Mouse (Mus musculus) heart, adult 2 months (tissue): ENCODE measurements around the gene Ralbp1. TPM values are rescaled to one million over a fixed set of nuclear protein-coding genes. Genes with fewer than 3 reads are reported as not detected.
A peak's percentile ranks its signal among the peaks of the same experiment; 100 is the strongest.

Experiments used
- DNase-seq, 2 experiments: peaks; one replicate each; pipeline ENCODE4 v3.0.0; 2021
- H3K27ac ChIP-seq: fragments of 200-600 bp; 2 replicates; pipeline ENCODE4 v1.8.1; 2022
- H3K27me3 ChIP-seq: fragments of 200-500 bp; 2 replicates; pipeline ENCODE4 v1.6.1; 2012; ENCODE audit warnings: mild to moderate bottlenecking, low read length, inconsistent platforms, mixed read lengths; ENCODE audit not compliant: control insufficient read depth, insufficient read depth
- H3K36me3 ChIP-seq: fragments of 200-500 bp; 2 replicates; pipeline ENCODE4 v1.6.1; 2012; ENCODE audit warnings: low read length, inconsistent platforms; ENCODE audit not compliant: control insufficient read depth, insufficient read depth
- H3K4me1 ChIP-seq: fragments of 200-500 bp; 2 replicates; pipeline ENCODE4 v1.6.1; 2011; ENCODE audit warnings: low read length; ENCODE audit not compliant: control insufficient read depth, insufficient read depth
- H3K4me3 ChIP-seq: fragments of 200-600 bp; 2 replicates; pipeline ENCODE4 v1.8.1; 2022
- H3K79me2 ChIP-seq: fragments of 200-500 bp; replicated peaks from 2 replicates; pipeline ENCODE4 v1.6.1; 2012; ENCODE audit warnings: mild to moderate bottlenecking, inconsistent platforms, low read length, moderate library complexity, mixed read lengths; ENCODE audit not compliant: control insufficient read depth, insufficient read depth
- H3K9ac ChIP-seq: fragments of 200-500 bp; 2 replicates; pipeline ENCODE4 v1.6.1; 2012; ENCODE audit warnings: low read depth, mild to moderate bottlenecking, control low read depth, inconsistent platforms, low read length, mixed read lengths
- CTCF ChIP-seq: fragments of 200-600 bp; IDR thresholded peaks from 2 replicates; pipeline ENCODE4 v1.8.1; 2022; ENCODE audit warnings: antibody characterized with exemption, mild to moderate bottlenecking, moderate library complexity
- EP300 ChIP-seq: fragments of 200-500 bp; IDR thresholded peaks from 2 replicates; pipeline ENCODE4 v1.6.1; 2011; ENCODE audit warnings: low read depth, low read length, control low read depth; ENCODE audit not compliant: insufficient read depth
- POLR2A ChIP-seq: fragments of 200-500 bp; IDR thresholded peaks from 2 replicates; pipeline ENCODE4 v1.6.1; 2011; ENCODE audit warnings: mild to moderate bottlenecking, low read depth, low read length, control low read depth; ENCODE audit not compliant: insufficient read depth
- WGBS: fragments of 180-500 bp; shearing (Covaris S2); methylation state at CpG from one replicate; pipeline ENCODE4 v1.1.7; 2018; 5-methylcytosine and 5-hydroxymethylcytosine counted together
- intact Hi-C: fragments of 180-260 bp; cut with DNase I; formaldehyde crosslinking; loops from one replicate; pipeline ENCODE4 v1.15.1; 2025
- polyA plus RNA-seq: library from polyadenylated mRNA; depleted of rRNA; stranded (reverse); fragments of >200 nt; gene quantifications from 2 replicates; pipeline ENCODE4 v1.2.3, GENCODE M21; 2012
- total RNA-seq, 2 experiments: library from RNA; stranded (reverse); gene quantifications; 2 replicates each; pipeline ENCODE4 v1.2.3; 2021

The Ralbp1 gene
- total and polyA plus RNA-seq, 3 experiments, result 16.5 to 39.1 (median 36.0) TPM

DNA sequence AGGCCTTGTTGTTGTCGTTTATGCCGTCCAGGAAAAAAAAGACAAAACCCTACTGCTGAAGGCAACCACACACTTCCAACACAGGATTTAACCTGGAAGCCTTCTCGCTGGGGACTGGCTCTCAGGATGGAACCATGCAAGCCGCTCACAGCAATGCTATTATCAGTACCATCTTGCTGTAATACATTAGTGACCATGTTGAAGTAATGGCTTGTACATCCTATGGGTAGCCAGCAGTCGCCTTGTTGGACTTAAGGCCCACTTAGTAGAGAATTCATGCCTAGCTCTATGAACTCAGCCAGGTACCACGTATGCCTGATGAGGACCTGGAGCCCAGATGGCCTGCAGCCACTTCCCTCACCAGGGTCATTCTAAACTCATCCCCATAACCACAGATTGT is 40.2 kb downstream of the Ralbp1 start:
- Histone ChIP-seq H3K79me2 (no peaks in the 10 kb centered on the region), H3K4me3 (no peak overlapping the region), H3K36me3 (no peaks in the 10 kb centered on the region), H3K27ac (no peak overlapping the region), H3K9ac (no peak overlapping the region), H3K27me3 (no peaks in the 10 kb centered on the region), H3K4me1 (no peaks in the 10 kb centered on the region)
- TF ChIP-seq CTCF (no peak), EP300 (no peak), POLR2A (no peak)
- intact Hi-C loops, result no loop called here
- no peak for DNase-seq
- 89% methylated on average over 6 of the region's 6 CpGs for WGBS

- intact Hi-C loops, result loop anchor here (5.0 kb wide), 1 partner anchor 136 kb away; no protein-coding TSS in a partner anchor
These were observed 42.8 kb downstream of the Ralbp1 start for GRCm38 (mm10) chr17:65842669-65843381.

GRCm38 (mm10) chr17:65839541-65840256 is 45.9 kb downstream of the Ralbp1 start:
- Histone ChIP-seq H3K36me3 (no peaks in the 10 kb centered on the region), H3K4me3 (no peak overlapping the region), H3K4me1 (no peaks in the 10 kb centered on the region), H3K9ac (no peak overlapping the region), H3K27me3 (no peaks in the 10 kb centered on the region), H3K79me2 (no peaks in the 10 kb centered on the region), H3K27ac (no peak overlapping the region)
- no peak for DNase-seq
- intact Hi-C loops, result loop anchor here (5.0 kb wide), 1 partner anchor 132 kb away; no protein-coding TSS in a partner anchor
- whole genome bisulfite sequencing, result 77% methylated on average over 7 of the region's 7 CpGs
- TF ChIP-seq POLR2A (no peak), EP300 (no peak), CTCF (no peak)

More at GRCm38 (mm10) chr17:65842669-65843381, 42.8 kb downstream of the Ralbp1 start:
- Histone ChIP-seq H3K27ac (no peak overlapping the region), H3K4me1 (no peaks in the 10 kb centered on the region), H3K27me3 (no peaks in the 10 kb centered on the region), H3K79me2 (no peaks in the 10 kb centered on the region), H3K36me3 (no peaks in the 10 kb centered on the region), H3K4me3 (no peak overlapping the region), H3K9ac (no peak overlapping the region)
- DNase-seq, result no peak
- WGBS, result 79% methylated on average over 10 of the region's 10 CpGs
- TF ChIP-seq CTCF (no peak), POLR2A (no peak), EP300 (no peak)

GRCm38 (mm10) chr17:65836746-65837145 is 48.9 kb downstream of the Ralbp1 start:
- Histone ChIP-seq H3K36me3 (no peaks in the 10 kb centered on the region; the same call in 1 of the 2 replicates), H3K79me2 (no peaks in the 10 kb centered on the region), H3K9ac (no peak overlapping the region), H3K4me1 (no peaks in the 10 kb centered on the region), H3K27me3 (no peaks in the 10 kb centered on the region), H3K4me3 (no peak overlapping the region), H3K27ac (no peak overlapping the region)
- WGBS, result 83% methylated on average over 3 of the region's 3 CpGs
- TF ChIP-seq EP300 (no peak), POLR2A (no peak), CTCF (no peak)
- intact Hi-C loops, result no loop called here
- DNase-seq, result no peak

- 71% methylated on average over 3 of the region's 3 CpGs for WGBS
- no peak for TF ChIP-seq CTCF
- TF ChIP-seq POLR2A, result no peak
- no peak for TF ChIP-seq EP300
- intact Hi-C loops, result no loop called here
- H3K4me3 ChIP-seq, result no peak overlapping the region
- no peaks in the 10 kb centered on the region; the same call in 1 of the 2 replicates for H3K79me2 ChIP-seq
- no peak overlapping the region for H3K27ac ChIP-seq
- DNase-seq, result no peak
- H3K36me3 ChIP-seq, result no peaks in the 10 kb centered on the region; the same call in 1 of the 2 replicates
- no peak overlapping the region for H3K9ac ChIP-seq
- no peaks in the 10 kb centered on the region for H3K27me3 ChIP-seq
- H3K4me1 ChIP-seq, result no peaks in the 10 kb centered on the region
These were observed 51.7 kb downstream of the Ralbp1 start for GRCm38 (mm10) chr17:65833891-65834290.

GRCm38 (mm10) chr17:65830216-65830863 is 55.3 kb downstream of the Ralbp1 start:
- WGBS, result 94% methylated on average over 13 of the region's 13 CpGs
- Histone ChIP-seq H3K9ac (no peak overlapping the region), H3K4me3 (no peak overlapping the region), H3K4me1 (no peaks in the 10 kb centered on the region), H3K27me3 (no peaks in the 10 kb centered on the region), H3K27ac (no peak overlapping the region), H3K79me2 (no peaks in the 10 kb centered on the region; the same call in 1 of the 2 replicates), H3K36me3 (no peaks in the 10 kb centered on the region; the same call in 1 of the 2 replicates)
- no peak for DNase-seq
- TF ChIP-seq CTCF, result peak; percentile 49
- no peak for TF ChIP-seq POLR2A
- TF ChIP-seq EP300, result no peak
- intact Hi-C loops, result no loop called here
